Mouse (Mus musculus) heart, embryonic 12.5 days (tissue): ENCODE data around the gene Slc7a6. TPM values are rescaled to one million over a fixed set of nuclear protein-coding genes. Genes with fewer than 3 reads are reported as not detected.

Experiments used
- ATAC-seq: fragments of 200-750 bp; cut with Nextera tagmentation; 2 replicates; pipeline ENCODE4 v1.8.0; 2017; ENCODE audit warnings: moderate TSS enrichment, moderate library complexity; ENCODE audit not compliant: insufficient number of reproducible peaks, low FRiP score
- H3K27ac ChIP-seq: fragments of 300-500 bp; sonication (generic); 2 replicates; pipeline ENCODE4 v1.5.1; 2016; ENCODE audit warnings: mild to moderate bottlenecking, moderate library complexity; ENCODE audit not compliant: poor library complexity, severe bottlenecking
- H3K27me3 ChIP-seq: fragments of 300-500 bp; sonication (generic); replicated peaks from 2 replicates; pipeline ENCODE4 v1.6.1; 2016; ENCODE audit warnings: mild to moderate bottlenecking, moderate library complexity
- H3K36me3 ChIP-seq: fragments of 300-500 bp; sonication (generic); 2 replicates; pipeline ENCODE4 v1.6.1; 2016; ENCODE audit warnings: mild to moderate bottlenecking, moderate library complexity
- H3K4me1 ChIP-seq: fragments of 300-500 bp; sonication (generic); replicated peaks from 2 replicates; pipeline ENCODE4 v1.6.1; 2016; ENCODE audit warnings: mild to moderate bottlenecking
- H3K4me2 ChIP-seq: fragments of 300-500 bp; sonication (generic); 2 replicates; pipeline ENCODE4 v1.6.1; 2016; ENCODE audit warnings: mild to moderate bottlenecking, moderate library complexity
- H3K4me3 ChIP-seq: fragments of 300-500 bp; sonication (generic); 2 replicates; pipeline ENCODE4 v1.5.1; 2016; ENCODE audit warnings: mild to moderate bottlenecking
- H3K9ac ChIP-seq: fragments of 300-500 bp; sonication (generic); 2 replicates; pipeline ENCODE4 v1.6.1; 2016; ENCODE audit warnings: mild to moderate bottlenecking, moderate library complexity
- H3K9me3 ChIP-seq: fragments of 300-500 bp; sonication (generic); replicated peaks from 2 replicates; pipeline ENCODE4 v1.6.1; 2016; ENCODE audit warnings: mild to moderate bottlenecking, moderate library complexity
- WGBS: fragments of 180-500 bp; shearing (Covaris S2); methylation state at CpG from one replicate; pipeline ENCODE4 v1.1.7; 2016; 5-methylcytosine and 5-hydroxymethylcytosine counted together
- polyA plus RNA-seq: library from polyadenylated mRNA; unstranded; fragments of >200 nt; fragmentation: Nextera tagmentation; extraction: Ambion mirVana; gene quantifications from 2 replicates; pipeline ENCODE4 v1.2.1, GENCODE M21; 2016

Slc7a6 gene
- polyA plus RNA-seq, 1 experiment from 2014 or later = 35.4 TPM

- Histone ChIP-seq H3K9ac (no peak overlapping the region), H3K27me3 (no peaks in the 10 kb centered on the region), H3K4me1 (no peaks in the 10 kb centered on the region), H3K9me3 (no peaks in the 10 kb centered on the region), H3K4me2 (no peak overlapping the region), H3K36me3 (peaks cover 79% of the 10 kb centered on the region), H3K4me3 (no peak overlapping the region), H3K27ac (no peak overlapping the region)
- ATAC-seq = no peak
- WGBS = 90% methylated on average over 7 of the region's 7 CpGs
Observed at GRCm38 (mm10) chr8:106231536-106231935, 62.9 kb downstream of the Slc7a6 start.

DNA sequence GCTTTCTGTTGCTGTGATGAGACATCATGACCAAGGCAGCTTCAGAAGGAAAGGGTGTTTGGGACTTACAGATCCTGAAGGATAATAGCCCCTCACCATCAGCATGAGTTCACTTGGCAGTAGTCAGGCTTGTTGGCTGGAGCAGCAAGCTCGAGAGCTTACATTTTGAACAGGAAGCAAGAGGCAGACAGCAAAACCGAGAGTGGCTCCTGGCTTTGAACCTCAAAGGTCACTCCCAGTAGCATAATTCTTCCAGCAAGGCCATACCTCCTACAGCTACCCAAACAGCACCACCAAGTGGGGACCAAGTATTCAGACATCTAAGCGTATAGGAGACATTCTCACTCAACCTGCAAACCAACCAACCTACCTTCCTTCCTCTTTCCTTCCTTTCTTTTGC, 64.1 kb downstream of the Slc7a6 start:
- ATAC-seq = no peak
- no peaks in the 10 kb centered on the region for H3K4me1 ChIP-seq
- H3K36me3 ChIP-seq = peaks cover 83% of the 10 kb centered on the region
- H3K4me2 ChIP-seq = no peak overlapping the region
- 78% methylated on average over 3 of the region's 3 CpGs for WGBS
- no peaks in the 10 kb centered on the region for H3K9me3 ChIP-seq
- no peak overlapping the region for H3K9ac ChIP-seq
- no peak overlapping the region for H3K4me3 ChIP-seq
- no peaks in the 10 kb centered on the region for H3K27me3 ChIP-seq
- no peak overlapping the region for H3K27ac ChIP-seq

DNA sequence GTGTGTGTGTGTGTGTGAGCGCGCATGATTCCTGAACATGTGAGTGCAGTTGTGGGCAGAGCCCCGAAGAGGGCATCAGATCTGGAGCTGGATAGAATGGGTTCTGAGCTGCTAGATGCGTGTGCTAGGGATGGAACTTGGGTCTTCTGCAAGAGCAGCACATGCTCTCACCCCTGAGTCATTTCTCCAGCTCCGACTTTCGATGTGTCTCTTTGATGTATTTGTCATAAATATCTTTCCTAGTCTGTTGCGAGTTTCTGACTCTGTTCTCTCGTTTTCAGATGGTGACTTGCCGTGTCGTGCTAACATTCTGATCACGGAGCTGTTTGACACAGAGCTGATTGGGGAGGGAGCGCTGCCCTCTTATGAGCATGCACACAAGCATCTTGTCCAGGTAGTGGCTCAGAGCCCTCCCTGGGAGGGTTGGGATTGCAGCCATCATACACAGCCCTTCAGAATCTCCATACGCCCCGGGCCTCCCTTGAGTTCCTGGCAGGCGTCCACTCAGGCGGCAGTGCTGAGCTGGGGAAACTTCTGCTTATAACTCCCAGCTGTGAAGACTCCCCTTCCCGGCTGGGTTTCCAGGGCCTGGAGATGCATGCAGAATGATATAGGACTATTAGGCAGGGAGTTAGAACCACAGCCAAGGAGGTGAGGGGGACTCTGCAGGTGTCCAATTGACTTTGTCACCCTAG, 66.1 kb downstream of the Slc7a6 start:
- H3K36me3 ChIP-seq = peaks cover 84% of the 10 kb centered on the region
- H3K9me3 ChIP-seq = no peaks in the 10 kb centered on the region
- H3K4me1 ChIP-seq = no peaks in the 10 kb centered on the region
- H3K4me3 ChIP-seq = no peak overlapping the region
- H3K4me2 ChIP-seq = no peak overlapping the region
- H3K27ac ChIP-seq = no peak overlapping the region
- no peak for ATAC-seq
- WGBS = 90% methylated on average over 17 of the region's 17 CpGs
- H3K27me3 ChIP-seq = no peaks in the 10 kb centered on the region
- no peak overlapping the region for H3K9ac ChIP-seq

DNA sequence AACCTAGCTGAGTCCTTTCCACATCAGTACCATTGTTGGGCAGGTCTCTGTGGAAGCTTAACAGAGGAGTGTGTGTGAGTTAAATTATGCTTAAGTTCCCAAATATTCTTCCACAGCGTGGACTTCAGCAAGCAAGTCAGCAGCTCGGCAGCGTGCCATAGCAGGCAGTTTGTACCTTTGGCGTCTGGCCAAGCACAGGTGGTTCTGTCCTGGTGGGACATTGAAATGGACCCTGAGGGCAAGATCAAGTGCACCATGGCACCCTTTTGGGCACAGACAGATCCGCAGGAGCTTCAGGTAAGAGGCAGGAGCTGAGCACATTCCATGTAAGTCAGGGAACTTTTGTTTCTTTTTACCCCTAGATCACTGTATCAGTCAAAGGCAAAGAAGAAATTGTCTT, 68.4 kb downstream of the Slc7a6 start:
- Histone ChIP-seq H3K9me3 (no peaks in the 10 kb centered on the region), H3K27ac (no peak overlapping the region), H3K9ac (no peak overlapping the region), H3K36me3 (peaks cover 87% of the 10 kb centered on the region), H3K4me1 (no peaks in the 10 kb centered on the region), H3K27me3 (no peaks in the 10 kb centered on the region), H3K4me3 (no peak overlapping the region), H3K4me2 (no peak overlapping the region)
- 88% methylated on average over 5 of the region's 5 CpGs for WGBS
- ATAC-seq = no peak

Other genes starting within 250 kb of the Slc7a6 start
- gene Ctrl, start 235.0 kb upstream of the Slc7a6 start, polyA plus RNA-seq = 0.73 and 1.1 TPM in 2 replicates
- 45.2 and 49.1 TPM in 2 replicates for gene Psmb10, start 230.4 kb upstream of the Slc7a6 start, polyA plus RNA-seq
- gene Lcat, start 225.5 kb upstream of the Slc7a6 start, polyA plus RNA-seq = 2.0 and 2.3 TPM in 2 replicates
- gene Slc12a4, start 202.8 kb upstream of the Slc7a6 start, polyA plus RNA-seq = 57.5 and 58.3 TPM in 2 replicates
- gene Dpep3, start 189.4 kb upstream of the Slc7a6 start, polyA plus RNA-seq = not detected in 2 replicates
- 15.2 TPM in 2 replicates for gene Dus2, start 177.5 kb upstream of the Slc7a6 start, polyA plus RNA-seq
- 0.17 TPM in 1 of 2 replicates, not detected in the other for gene Dpep2nb, start 162.9 kb upstream of the Slc7a6 start, polyA plus RNA-seq
- 12.7 and 13.7 TPM in 2 replicates for gene Ddx28, start 157.0 kb upstream of the Slc7a6 start, polyA plus RNA-seq
- 4.6 and 5.3 TPM in 2 replicates for gene Nfatc3, start 110.0 kb upstream of the Slc7a6 start, polyA plus RNA-seq
- 0.77 and 0.85 TPM in 2 replicates for gene Esrp2, start 31.9 kb upstream of the Slc7a6 start, polyA plus RNA-seq
- gene Pla2g15, start 18.5 kb upstream of the Slc7a6 start, polyA plus RNA-seq = 10.5 and 11.4 TPM in 2 replicates
- 22.6 and 22.9 TPM in 2 replicates for gene Slc7a6os, start 42.1 kb downstream of the Slc7a6 start, polyA plus RNA-seq
- gene Prmt7, start 42.1 kb downstream of the Slc7a6 start, polyA plus RNA-seq = 35.5 and 38.2 TPM in 2 replicates
- 2.5 and 2.8 TPM in 2 replicates for gene Smpd3, start 169.1 kb downstream of the Slc7a6 start, polyA plus RNA-seq
- 13.8 and 14.1 TPM in 2 replicates for gene Zfp90, start 246.5 kb downstream of the Slc7a6 start, polyA plus RNA-seq